Mouse (Mus musculus) testis, postnatal 10 days (tissue): ENCODE measurements around the gene Tns1.
A peak's percentile ranks its signal among the peaks of the same experiment; 100 is the strongest.

Experiments used
- DNase-seq: peaks from one replicate; pipeline ENCODE4 v3.0.0; 2021; ENCODE audit warnings: low spot score

Tns1 gene

GRCm38 (mm10) chr1:74058309-74058708 is 65.9 kb downstream of the Tns1 start:
- DNase-seq, result no peak

DNA sequence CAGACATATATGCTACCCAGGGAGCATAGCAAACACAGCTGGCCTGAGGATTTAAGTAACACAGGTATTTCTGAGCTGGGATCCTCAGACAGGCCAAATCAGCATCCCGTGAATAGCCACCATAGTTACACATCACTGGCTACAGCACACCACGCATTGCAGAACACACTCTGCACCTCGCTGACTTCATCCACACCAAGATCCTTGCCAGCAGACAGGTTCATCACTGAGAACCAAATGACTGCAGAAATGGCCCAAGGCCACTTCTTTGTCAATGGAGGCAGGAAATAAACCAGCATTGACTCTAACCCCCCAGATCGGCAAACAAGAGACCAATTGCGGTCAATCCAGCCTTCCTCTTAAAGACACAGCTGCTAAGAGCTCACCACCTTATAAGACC is 66.7 kb downstream of the Tns1 start:
- DNase-seq, result no peak

- DNase-seq, result no peak
These were observed 68.7 kb downstream of the Tns1 start for GRCm38 (mm10) chr1:74055552-74055951.

GRCm38 (mm10) chr1:74054471-74054870 is 69.8 kb downstream of the Tns1 start:
- DNase-seq, result no peak

GRCm38 (mm10) chr1:74054007-74054406 is 70.2 kb downstream of the Tns1 start:
- no peak for DNase-seq

DNA sequence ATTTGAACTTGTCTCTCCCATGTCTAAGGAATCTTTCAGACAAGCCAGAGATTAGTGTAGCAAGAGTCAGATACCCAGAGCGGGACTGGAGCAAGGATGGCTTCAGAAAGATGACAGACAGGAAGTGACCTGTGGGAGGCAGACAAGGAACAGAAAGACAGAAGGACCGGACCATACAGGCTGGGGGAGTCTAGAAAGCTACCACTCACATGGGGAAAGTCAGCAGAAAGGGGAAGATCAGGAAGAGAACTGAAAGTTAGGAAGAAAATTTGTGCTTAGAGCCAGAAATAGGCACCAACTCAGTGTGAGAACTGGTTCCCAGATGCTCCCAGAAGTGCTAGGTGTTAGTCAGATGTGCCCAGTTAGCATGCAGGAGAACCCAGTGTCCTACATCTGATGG is 71.2 kb downstream of the Tns1 start:
- DNase-seq, result no peak

GRCm38 (mm10) chr1:74051349-74051748 is 72.9 kb downstream of the Tns1 start:
- DNase-seq, result no peak

DNA sequence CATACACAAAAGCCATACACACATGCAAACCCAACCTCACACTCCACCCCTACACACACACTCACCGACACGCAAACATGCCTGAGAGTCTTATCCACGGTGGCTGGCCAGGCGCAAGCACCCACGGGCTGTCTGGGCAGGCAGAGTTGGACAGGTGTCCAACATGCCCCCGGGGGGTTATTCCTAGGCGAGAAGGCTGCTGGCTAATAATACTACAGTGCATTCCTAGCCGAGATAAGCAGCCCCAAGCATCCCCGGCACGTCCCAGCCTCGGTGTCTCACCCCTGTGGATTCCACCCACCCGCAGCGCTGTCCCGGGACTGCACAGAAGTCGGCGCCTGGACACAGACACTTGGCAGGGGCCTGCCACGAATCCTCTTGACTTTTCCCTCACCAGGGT is 74.8 kb downstream of the Tns1 start:
- DNase-seq, result no peak

- DNase-seq, result no peak
These were observed 76.5 kb downstream of the Tns1 start for GRCm38 (mm10) chr1:74047722-74048121.

DNA sequence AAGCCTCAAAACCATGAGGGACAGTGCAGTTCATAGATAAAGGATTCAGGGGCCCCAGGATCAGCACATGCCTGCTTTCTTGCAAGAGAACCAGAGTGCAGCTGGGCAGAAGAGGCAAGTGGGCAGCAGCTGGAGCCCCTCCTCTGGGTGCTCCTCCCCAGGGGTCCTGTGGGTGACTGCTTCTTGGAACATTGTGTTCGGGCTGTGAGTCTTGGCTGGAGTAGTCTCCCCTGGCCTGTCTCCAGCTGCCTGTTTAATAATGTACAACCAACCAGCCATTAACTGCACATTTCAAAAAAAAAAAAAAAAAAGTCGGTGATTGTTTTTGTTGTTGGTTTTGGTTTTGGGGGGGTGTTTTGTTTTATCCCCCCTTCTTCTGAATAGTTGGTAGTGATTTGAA is 76.9 kb downstream of the Tns1 start:
- DNase-seq, result peak; percentile 76

GRCm38 (mm10) chr1:74045034-74045433 is 79.2 kb downstream of the Tns1 start:
- no peak for DNase-seq

GRCm38 (mm10) chr1:74044421-74044820 is 79.8 kb downstream of the Tns1 start:
- DNase-seq, result no peak

GRCm38 (mm10) chr1:74043584-74044105 is 80.6 kb downstream of the Tns1 start:
- no peak for DNase-seq

DNA sequence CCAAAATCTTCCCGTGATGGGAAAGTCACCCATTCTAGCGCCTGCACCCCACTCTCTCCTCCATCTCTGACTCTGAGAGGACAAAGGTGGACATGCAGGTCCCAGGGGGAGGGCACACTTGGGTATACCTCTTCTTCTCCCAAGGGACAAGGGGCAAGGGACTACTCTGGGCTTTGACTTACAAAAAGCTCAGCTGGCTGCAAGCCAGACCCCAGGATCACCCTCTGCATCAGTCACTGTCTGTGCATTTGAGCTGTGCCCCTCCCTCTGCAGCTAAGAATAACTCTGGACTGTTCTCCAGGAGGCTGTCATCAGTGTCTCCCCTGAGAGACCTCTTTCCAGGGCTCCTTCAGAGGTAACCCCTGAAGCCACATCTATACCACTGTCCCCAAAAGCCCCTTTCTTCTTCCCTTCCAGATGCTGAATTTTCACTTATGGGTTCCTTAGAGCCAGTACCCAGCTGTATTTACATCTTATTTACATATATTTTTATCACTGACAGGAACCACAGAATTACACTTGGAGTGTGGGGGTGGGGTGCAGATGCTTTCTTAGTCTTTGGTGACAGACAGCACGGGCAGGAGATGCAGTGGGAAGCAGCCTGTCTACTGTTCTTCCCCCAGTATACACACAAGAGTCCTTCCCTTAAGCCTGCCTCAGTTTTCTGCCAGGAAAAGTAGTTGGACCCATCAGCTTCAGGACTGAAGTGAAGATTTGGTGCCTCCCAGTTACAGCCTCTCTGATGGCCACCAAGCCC is 81.4 kb downstream of the Tns1 start:
- DNase-seq, result no peak

GRCm38 (mm10) chr1:74041692-74042091 is 82.6 kb downstream of the Tns1 start:
- DNase-seq, result no peak

GRCm38 (mm10) chr1:74041178-74041577 is 83.1 kb downstream of the Tns1 start:
- no peak for DNase-seq

- peak; percentile 62 for DNase-seq
These were observed 87.5 kb downstream of the Tns1 start for GRCm38 (mm10) chr1:74036560-74037390.

DNA sequence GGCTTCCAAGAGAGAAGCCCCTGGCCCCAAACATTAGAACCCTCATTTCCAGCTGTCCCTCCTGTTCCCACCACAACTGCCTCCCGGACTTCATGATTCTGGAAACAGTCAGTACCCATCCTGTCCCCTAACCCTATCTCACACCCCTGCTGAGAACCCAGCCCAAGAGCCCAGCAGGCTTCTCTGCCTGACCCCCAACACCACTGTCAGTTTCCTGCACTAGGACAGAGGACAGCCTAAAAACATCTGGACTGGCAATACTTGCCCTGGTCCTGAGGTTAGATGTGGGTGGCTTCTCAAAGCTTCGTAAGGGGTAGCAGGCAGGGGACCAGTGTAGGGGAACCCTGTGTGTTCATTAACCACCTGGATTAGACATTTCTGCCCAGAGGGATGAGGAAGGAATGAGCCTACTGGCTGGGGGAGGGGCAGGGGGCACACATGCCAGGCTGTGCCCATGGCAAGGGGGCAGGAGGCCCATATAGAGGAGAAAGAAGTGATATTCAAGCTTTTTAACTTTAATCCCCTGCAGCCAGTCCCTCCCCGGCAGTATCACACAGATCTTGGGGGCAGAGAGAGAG is 88.2 kb downstream of the Tns1 start:
- no peak for DNase-seq

- DNase-seq, result no peak
These were observed 88.8 kb downstream of the Tns1 start for GRCm38 (mm10) chr1:74035487-74035886.

- DNase-seq, result no peak
These were observed 89.5 kb downstream of the Tns1 start for GRCm38 (mm10) chr1:74034736-74035135.

DNA sequence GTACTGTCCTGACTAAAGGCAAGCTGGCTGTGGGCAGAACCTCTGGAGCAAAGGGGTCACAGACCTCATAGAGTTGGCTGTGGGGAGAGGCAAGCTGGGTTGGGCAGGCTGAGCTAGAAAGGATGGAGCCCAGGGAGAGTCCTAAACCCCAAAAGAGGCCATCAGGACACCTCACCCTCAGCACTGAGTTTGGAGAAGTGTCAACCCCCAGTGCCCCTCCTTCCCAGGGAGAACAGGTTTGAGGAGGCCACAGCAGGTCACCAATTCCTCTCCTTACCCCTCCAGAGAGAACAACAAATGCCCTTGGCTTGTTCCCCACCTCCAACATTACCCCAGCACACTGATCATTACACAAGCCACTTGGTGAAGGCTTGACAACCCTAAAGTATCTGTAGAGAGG is 90.0 kb downstream of the Tns1 start:
- no peak for DNase-seq

GRCm38 (mm10) chr1:74033407-74033806 is 90.8 kb downstream of the Tns1 start:
- no peak for DNase-seq

DNA sequence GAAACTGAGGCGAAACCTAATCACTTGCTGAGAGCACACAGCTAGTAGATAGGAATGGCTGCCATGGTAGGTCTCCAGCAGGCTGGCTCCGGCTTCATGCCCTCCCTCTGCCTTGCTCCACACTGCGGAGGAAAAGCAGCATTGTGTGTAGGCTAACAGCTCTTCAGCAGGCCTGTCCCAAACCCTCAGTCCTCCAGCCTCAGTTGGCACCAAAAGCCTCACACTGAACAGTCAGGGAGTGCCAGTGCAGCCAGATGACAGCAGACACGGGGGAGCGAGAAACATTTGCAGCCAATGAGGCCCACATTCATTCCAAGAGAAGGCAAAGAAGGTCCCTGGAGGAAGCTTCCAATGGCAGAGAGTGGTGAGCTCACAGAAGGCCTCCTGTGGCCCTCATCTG is 91.3 kb downstream of the Tns1 start:
- DNase-seq, result no peak
